Mouse (Mus musculus) kidney, postnatal 36 days (tissue): ENCODE measurements around the gene Gm18596.

ENCODE experiments used
- DNase-seq, 2 experiments: peaks; one replicate each; pipeline ENCODE4 v3.0.0; 2021 to 2022; ENCODE audit warnings: mixed read lengths in 2 of 2

Gene Gm18596

GRCm38 (mm10) chr10:77709831-77710230, 32.6 kb downstream of the Gm18596 start:
- no peak for DNase-seq

- DNase-seq = no peak
Observed at GRCm38 (mm10) chr10:77706326-77706725, 36.1 kb downstream of the Gm18596 start, which contains the start of gene Gm10272. Gm10272 (plus strand) TSS chr10:77706626.

GRCm38 (mm10) chr10:77697133-77697532, 45.3 kb downstream of the Gm18596 start, which contains the start of gene Gm9508:
Gm9508 (minus strand) TSS chr10:77697233.
- DNase-seq = no peak
